28 mouse cellular contexts compared by ENCODE assay signal in the genomic region with DNA sequence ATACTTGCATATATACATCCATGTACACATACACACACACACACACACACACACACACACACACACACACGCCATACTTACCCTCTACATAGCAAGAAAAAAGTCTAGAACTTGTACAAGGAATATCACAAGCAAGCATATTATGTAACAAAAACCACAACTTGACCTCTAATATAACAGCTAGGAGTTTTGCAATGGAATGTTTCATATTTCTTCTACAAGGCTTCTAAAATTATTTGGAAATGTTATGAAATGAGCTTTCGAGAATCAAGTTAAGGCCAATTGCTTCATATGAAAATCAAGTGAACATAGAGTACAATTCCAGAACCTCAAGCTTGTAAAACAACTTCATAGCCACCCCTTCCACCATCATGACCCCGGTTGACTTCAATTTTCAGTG.
A peak's percentile ranks its signal among the peaks of the same experiment; 100 is the strongest.
DNase-seq lines count a peak whose midpoint lies in the region; ATAC-seq and TF ChIP-seq lines count a peak whose summit lies in the region.
"Had no signal": no experiment of that assay in that cellular context is flagged by ENCODE, and none has a peak within 500 bp of the region (broad histone marks: within the 10 kb centered on the region; RNA-seq: fewer than 3 reads in every experiment).

No protein-coding gene starts in this region.

- TF ChIP-seq CTCF in bone marrow macrophage, adult 2 months (IDR thresholded peaks at IDR 0.05; ENCODE audit: low read depth, low read length) = no peak

- ATAC-seq in granulocyte monocyte progenitor cell, adult 5-6 weeks (replicated peaks; ENCODE audit: poor library complexity, severe bottlenecking) = peak; percentile 89
- ATAC-seq: forebrain, embryonic 13.5 days; inflammation-experienced regulatory T-cells, adult 6 months; Patski had no signal

- peaks cover 14% of the 10 kb centered on the region for H3K4me1 ChIP-seq in bone marrow macrophage, adult 2 months (ENCODE audit: control insufficient read depth, insufficient read depth, low read length)
- H3K4me1 ChIP-seq: embryonic facial prominence, embryonic 13.5 days; forebrain, embryonic 13.5 days; heart, embryonic 13.5 days; hindbrain, embryonic 10.5 days; hindbrain, embryonic 15.5 days; lung, embryonic 15.5 days; megakaryocyte, embryonic 14.5 days; midbrain, embryonic 12.5 days; neural tube, embryonic 13.5 days had no signal

- peak overlapping the region; percentile 75 for H3K27ac ChIP-seq in bone marrow macrophage, adult 2 months (ENCODE audit: insufficient read depth, low read depth, low read length)
- H3K27ac ChIP-seq: embryonic facial prominence, embryonic 13.5 days; forebrain, embryonic 13.5 days; heart, embryonic 13.5 days; hindbrain, embryonic 10.5 days; hindbrain, embryonic 15.5 days; kidney, postnatal 0 days; liver, embryonic 14.5 days; lung, embryonic 15.5 days; midbrain, embryonic 12.5 days; neural tube, embryonic 13.5 days had no signal

- H3K4me3 ChIP-seq in bone marrow macrophage, adult 2 months (ENCODE audit: insufficient read depth, low read length) = no peak overlapping the region
- H3K4me3 ChIP-seq: embryonic facial prominence, embryonic 13.5 days; forebrain, embryonic 13.5 days; heart, embryonic 13.5 days; hindbrain, embryonic 10.5 days; hindbrain, embryonic 15.5 days; lung, embryonic 15.5 days; megakaryocyte, embryonic 14.5 days; midbrain, embryonic 12.5 days; neural tube, embryonic 13.5 days had no signal

- no peak for TF ChIP-seq POLR2A in bone marrow macrophage, adult 2 months (IDR thresholded peaks at IDR 0.05; ENCODE audit: borderline replicate concordance, low read depth, low read length)

- DNase-seq in lung, postnatal 25 days (ENCODE audit: low spot score) = peak; percentile 46
- no peak for DNase-seq in lung, adult 18-20 months
- DNase-seq in spleen, adult 18-20 months = no peak
- no peak for DNase-seq in thymus, adult 18-20 months
- DNase-seq: adrenal gland, postnatal 14 days; cerebellum, adult 18-20 months; cerebellum, postnatal 10 days; gastrocnemius, postnatal 14 days; heart, adult 18-20 months; heart, postnatal 10 days; kidney, adult 18-20 months; layer of hippocampus, postnatal 36 days; left cerebral cortex, postnatal 4 days had no signal
